Mouse (Mus musculus) spleen, adult 2 months (tissue): ENCODE results near the gene Lce1l.

ENCODE experiments used
- CTCF ChIP-seq: fragments of 200-500 bp; IDR thresholded peaks from 2 replicates; pipeline ENCODE4 v1.5.1; 2011; ENCODE audit warnings: mild to moderate bottlenecking, inconsistent platforms; ENCODE audit not compliant: insufficient read depth, insufficient read length, insufficient replicate concordance; ENCODE audit errors: extremely low read depth
- POLR2A ChIP-seq: fragments of 200-500 bp; IDR thresholded peaks from 2 replicates; pipeline ENCODE4 v1.6.1; 2011; ENCODE audit warnings: low read depth, low read length, inconsistent platforms

GRCm38 (mm10) chr3:92874180-92874579 is 23.1 kb upstream of the Lce1l start:
- no peak for TF ChIP-seq POLR2A
- no peak for TF ChIP-seq CTCF
